Mouse (Mus musculus): ENCODE results near the gene Numb. TPM values are rescaled to one million over a fixed set of nuclear protein-coding genes. Genes with fewer than 3 reads are reported as not detected.

The Numb gene
- polyA plus RNA-seq, 1 experiment from 2014 or later: 31.9 TPM

DNA sequence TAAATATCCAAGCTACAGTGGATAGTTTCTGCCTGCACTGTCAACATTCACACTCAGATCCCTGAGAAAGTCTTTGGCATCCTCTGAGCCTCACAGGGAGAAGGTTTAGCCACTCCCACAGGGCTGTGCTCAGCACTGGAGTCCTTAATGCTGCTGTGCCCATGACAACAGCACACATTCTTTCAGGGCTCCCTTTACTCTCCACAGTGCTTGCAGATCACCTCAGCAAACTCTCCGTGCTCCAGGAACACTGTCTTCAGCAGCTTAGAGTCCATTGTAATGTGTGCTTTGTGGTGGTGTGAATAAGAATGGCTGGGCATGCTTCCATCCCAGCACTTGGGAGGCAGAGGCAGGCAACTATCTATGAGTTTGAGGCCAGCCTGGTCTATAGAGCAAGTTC, 172.5 kb downstream of the Numb start:
- Histone ChIP-seq H3K27ac (replicated peaks) (no peak overlapping the region), H3K9me3 (no peaks in the 10 kb centered on the region), H3K9ac (replicated peaks) (no peak overlapping the region), H3K27me3 (no peaks in the 10 kb centered on the region), H3K4me2 (replicated peaks) (no peak overlapping the region), H3K36me3 (no peaks in the 10 kb centered on the region), H3K4me3 (no peak overlapping the region), H3K4me1 (0 out of 2 replicates have a peak, but pooled peaks cover under 1% of the 10 kb centered on the region)
- 32% methylated on average over 1 of the region's 1 CpGs for WGBS
- no peak for ATAC-seq (ENCODE audit: low FRiP score, low read depth)

Other genes starting within 250 kb of the Numb start
- gene Psen1, start 233.8 kb downstream of the Numb start, polyA plus RNA-seq (2016; fragmentation: Nextera tagmentation; extraction: Ambion mirVana): 73.1 and 73.6 TPM in 2 replicates
- gene Papln, start 158.3 kb downstream of the Numb start, polyA plus RNA-seq (2016; fragmentation: Nextera tagmentation; extraction: Ambion mirVana): 0.05 and 0.07 TPM in 2 replicates
- 16.7 and 19.0 TPM in 2 replicates for gene Riox1, start 28.7 kb upstream of the Numb start, polyA plus RNA-seq (2016; fragmentation: Nextera tagmentation; extraction: Ambion mirVana)
- gene Heatr4, start 62.9 kb upstream of the Numb start, polyA plus RNA-seq (2016; fragmentation: Nextera tagmentation; extraction: Ambion mirVana): not detected in 2 replicates
- gene Acot2, start 65.9 kb upstream of the Numb start, polyA plus RNA-seq (2016; fragmentation: Nextera tagmentation; extraction: Ambion mirVana): 14.7 and 14.9 TPM in 2 replicates
- 44.3 and 50.8 TPM in 2 replicates for gene Acot1, start 87.6 kb upstream of the Numb start, polyA plus RNA-seq (2016; fragmentation: Nextera tagmentation; extraction: Ambion mirVana)
- 0.18 and 0.67 TPM in 2 replicates for gene Acot4, start 116.4 kb upstream of the Numb start, polyA plus RNA-seq (2016; fragmentation: Nextera tagmentation; extraction: Ambion mirVana)
- gene Gm49366, start 117.0 kb upstream of the Numb start, polyA plus RNA-seq (2016; fragmentation: Nextera tagmentation; extraction: Ambion mirVana): not detected in 2 replicates
- gene Acot3, start 130.2 kb upstream of the Numb start, polyA plus RNA-seq (2016; fragmentation: Nextera tagmentation; extraction: Ambion mirVana): 0.58 and 0.61 TPM in 2 replicates
- not detected in 2 replicates for gene Acot5, start 147.4 kb upstream of the Numb start, polyA plus RNA-seq (2016; fragmentation: Nextera tagmentation; extraction: Ambion mirVana)
- gene Acot6, start 178.7 kb upstream of the Numb start, polyA plus RNA-seq (2016; fragmentation: Nextera tagmentation; extraction: Ambion mirVana): 0.88 and 1.1 TPM in 2 replicates
- 6.9 and 7.4 TPM in 2 replicates for gene Dnal1, start 192.4 kb upstream of the Numb start, polyA plus RNA-seq (2016; fragmentation: Nextera tagmentation; extraction: Ambion mirVana)
- gene Pnma1, start 226.6 kb upstream of the Numb start, polyA plus RNA-seq (2016; fragmentation: Nextera tagmentation; extraction: Ambion mirVana): 3.6 and 3.7 TPM in 2 replicates